Mouse (Mus musculus): ENCODE data around the gene Olfr1188. TPM values are rescaled to one million over a fixed set of nuclear protein-coding genes. Genes with fewer than 3 reads are reported as not detected.
"Not testable (repeated sequence)": the region's sequence is repeated elsewhere in the genome, so short reads cannot be mapped to it uniquely, and the experiment has no call there.

Gene Olfr1188
- not detected for total RNA-seq (2022)

- no peak for DNase-seq (ENCODE audit: low spot score)
Observed at GRCm38 (mm10) chr2:88556635-88557034, at the start of gene Olfr1188. TSS of gene Olfr1188 (plus strand) at chr2:88556935.

GRCm38 (mm10) chr2:88518251-88518650 lies 38.5 kb upstream of the Olfr1188 start, which contains the start of gene Olfr1186:
TSS of gene Olfr1186 (plus strand) at chr2:88518551.
- no peak for DNase-seq (ENCODE audit: low spot score)

GRCm38 (mm10) chr2:88525720-88526119 lies 31.0 kb upstream of the Olfr1188 start:
- DNase-seq (ENCODE audit: low spot score): no peak

GRCm38 (mm10) chr2:88572696-88573095 lies 16.0 kb downstream of the Olfr1188 start:
- not testable (repeated sequence) for DNase-seq (ENCODE audit: low spot score)

GRCm38 (mm10) chr2:88586154-88586553 lies 29.4 kb downstream of the Olfr1188 start, which contains the start of gene Olfr1189:
TSS of gene Olfr1189 (plus strand) at chr2:88586454.
- no peak for DNase-seq (ENCODE audit: low spot score)

Other genes starting within 250 kb of the Olfr1188 start
- not detected for gene Olfr1174-ps, start 241.8 kb upstream of the Olfr1188 start, total RNA-seq (2022)
- not detected for gene Olfr1175-ps, start 229.7 kb upstream of the Olfr1188 start, total RNA-seq (2022)
- not detected for gene Olfr1176, start 220.2 kb upstream of the Olfr1188 start, total RNA-seq (2022)
- gene Olfr1177-ps, start 210.4 kb upstream of the Olfr1188 start, total RNA-seq (2022): not detected
- not detected for gene Olfr1178, start 169.9 kb upstream of the Olfr1188 start, total RNA-seq (2022)
- gene Olfr1179, start 150.5 kb upstream of the Olfr1188 start, total RNA-seq (2022): not detected
- not detected for gene Olfr1180, start 137.8 kb upstream of the Olfr1188 start, total RNA-seq (2022)
- not detected for gene Olfr1181, start 130.8 kb upstream of the Olfr1188 start, total RNA-seq (2022)
- gene Gm13757, start 107.8 kb upstream of the Olfr1188 start, total RNA-seq (2022): not detected
- not detected for gene Olfr1183, start 102.1 kb upstream of the Olfr1188 start, total RNA-seq (2022)
- not detected for gene Olfr1184, start 73.3 kb upstream of the Olfr1188 start, total RNA-seq (2022)
- not detected for gene Olfr1185-ps1, start 63.6 kb upstream of the Olfr1188 start, total RNA-seq (2022)
- not detected for gene Olfr1186, start 38.4 kb upstream of the Olfr1188 start, total RNA-seq (2022)
- not detected for gene Olfr1189, start 29.5 kb downstream of the Olfr1188 start, total RNA-seq (2022)
- not detected for gene Olfr1191-ps1, start 83.6 kb downstream of the Olfr1188 start, total RNA-seq (2022)
- gene Olfr1192-ps1, start 91.6 kb downstream of the Olfr1188 start, total RNA-seq (2022): not detected
- gene Olfr1193, start 118.7 kb downstream of the Olfr1188 start, total RNA-seq (2022): not detected
- gene Olfr1195, start 132.3 kb downstream of the Olfr1188 start, total RNA-seq (2022): not detected
- not detected for gene Olfr1196, start 147.7 kb downstream of the Olfr1188 start, total RNA-seq (2022)
- not detected for gene Olfr1197, start 175.4 kb downstream of the Olfr1188 start, total RNA-seq (2022)
- gene Olfr1198, start 194.4 kb downstream of the Olfr1188 start, total RNA-seq (2022): not detected
- not detected for gene Olfr1199, start 203.5 kb downstream of the Olfr1188 start, total RNA-seq (2022)
- gene Olfr1200, start 213.6 kb downstream of the Olfr1188 start, total RNA-seq (2022): not detected
- gene Olfr1201, start 236.1 kb downstream of the Olfr1188 start, total RNA-seq (2022): not detected

Measured in heart, adult 8-10 months (tissue).